ENCODE assay signal across 16 mouse cellular contexts in the genomic region with DNA sequence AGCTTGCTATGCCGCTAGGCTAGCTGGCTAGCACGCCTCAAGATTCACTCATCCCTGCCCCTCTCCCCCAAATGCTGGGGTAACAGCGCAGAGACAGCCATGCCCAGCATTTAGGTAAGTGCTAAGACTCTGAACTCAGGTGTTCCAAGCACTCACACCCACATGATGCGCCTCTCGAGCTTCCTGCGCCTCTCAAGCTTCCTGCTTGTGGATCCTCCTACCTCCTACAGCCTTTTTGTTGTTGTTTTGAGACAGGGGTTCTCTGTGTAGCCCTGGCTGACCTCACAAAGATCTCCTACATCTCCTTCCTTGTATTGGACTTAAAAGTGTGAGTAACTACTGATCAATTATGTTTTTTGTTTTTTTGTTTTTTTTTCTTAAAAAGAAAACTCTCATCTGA. TPM values are rescaled to one million over a fixed set of nuclear protein-coding genes. Genes with fewer than 3 reads are reported as not detected.
DNase-seq lines count a peak whose midpoint lies in the region; ATAC-seq and TF ChIP-seq lines count a peak whose summit lies in the region.
"Had no signal": no experiment of that assay in that cellular context is flagged by ENCODE, and none has a peak within 500 bp of the region (broad histone marks: within the 10 kb centered on the region; RNA-seq: fewer than 3 reads in every experiment).

No protein-coding gene starts in this region.

- no peak overlapping the region for H3K9ac ChIP-seq in heart, embryonic 15.5 days
- H3K9ac ChIP-seq: forebrain, embryonic 12.5 days; midbrain, embryonic 12.5 days had no signal

- 0 out of 2 replicates have a peak, but pooled peaks have one; percentile 23 for TF ChIP-seq CTCF in thymus, adult 2 months (IDR thresholded peaks at IDR 0.05; ENCODE audit: borderline replicate concordance, control insufficient read depth, extremely low read depth, insufficient read depth, low read length, poor library complexity)

- no peak for DNase-seq in heart, adult 8-10 months (ENCODE audit: low spot score)
- DNase-seq in thymus, adult 2 months, result no peak
- DNase-seq in thymus, adult 18-20 months, result no peak
- DNase-seq in induced T-regulatory cell, adult 2 months (ENCODE audit: low read depth), result peak; percentile 58
- DNase-seq in thymus, postnatal 4 days, result peak; percentile 19
- no peak for DNase-seq in right cerebral cortex, adult 2 months (ENCODE audit: low spot score in 2 of 2)
- DNase-seq: adrenal gland, adult 2 months; cerebellum, postnatal 14 days; embryo, embryonic 11 days; gastrocnemius, postnatal 36 days; heart, postnatal 4 days; kidney, postnatal 4 days had no signal

- H3K4me1 ChIP-seq in heart, embryonic 15.5 days (replicated peaks), result peaks cover 80% of the 10 kb centered on the region
- peaks cover 24% of the 10 kb centered on the region for H3K4me1 ChIP-seq in thymus, adult 2 months (replicated peaks; ENCODE audit: control insufficient read depth, insufficient read depth, low read length)

- no peak for TF ChIP-seq POLR2A in thymus, adult 2 months (IDR thresholded peaks at IDR 0.05; ENCODE audit: control insufficient read depth, extremely low read depth, insufficient read depth, low read length, poor library complexity)

- no peaks in the 10 kb centered on the region for H3K9me3 ChIP-seq in heart, embryonic 15.5 days (replicated peaks)
- H3K9me3 ChIP-seq: forebrain, embryonic 12.5 days; midbrain, embryonic 12.5 days had no signal

- H3K4me2 ChIP-seq in heart, embryonic 15.5 days, result no peak overlapping the region
- H3K4me2 ChIP-seq: forebrain, embryonic 12.5 days; midbrain, embryonic 12.5 days had no signal

- no peaks in the 10 kb centered on the region for H3K27me3 ChIP-seq in heart, embryonic 15.5 days
- no peaks in the 10 kb centered on the region for H3K27me3 ChIP-seq in thymus, adult 2 months (ENCODE audit: control insufficient read depth, insufficient read depth, low read length)
- H3K27me3 ChIP-seq: forebrain, embryonic 12.5 days; midbrain, embryonic 12.5 days had no signal

- H3K27ac ChIP-seq in heart, embryonic 15.5 days, result 0 out of 2 replicates have a peak overlapping the region, but pooled peaks have one; percentile 7
- H3K27ac ChIP-seq in thymus, adult 2 months (ENCODE audit: control insufficient read depth, insufficient read depth, low read length), result peak overlapping the region; percentile 8
- H3K27ac ChIP-seq: forebrain, embryonic 12.5 days; midbrain, embryonic 12.5 days had no signal

- ATAC-seq in heart, embryonic 15.5 days (replicated peaks; ENCODE audit: insufficient number of reproducible peaks, insufficient read depth, low FRiP score, low read depth), result no peak

- no peak overlapping the region for H3K4me3 ChIP-seq in heart, embryonic 15.5 days
- no peak overlapping the region for H3K4me3 ChIP-seq in thymus, adult 2 months (ENCODE audit: control insufficient read depth, insufficient read depth, low read length)
- H3K4me3 ChIP-seq: forebrain, embryonic 12.5 days; midbrain, embryonic 12.5 days; myocyte had no signal

- 71% methylated on average over 6 of the region's 6 CpGs for WGBS in heart, embryonic 15.5 days
- WGBS in thymus, adult 2 months, result 62% methylated on average over 6 of the region's 6 CpGs

- H3K36me3 ChIP-seq in heart, embryonic 15.5 days, result no peaks in the 10 kb centered on the region
- H3K36me3 ChIP-seq in thymus, adult 2 months (ENCODE audit: control insufficient read depth, insufficient read depth, low read length), result no peaks in the 10 kb centered on the region
- H3K36me3 ChIP-seq: midbrain, embryonic 12.5 days had no signal

RNA-seq across cellular contexts. Expression of gene Tmem11, which starts 6.0 kb away (rescaled TPM):
- 52.1 and 63.2 TPM in 2 replicates for polyA plus RNA-seq in heart, embryonic 15.5 days (2015; fragmentation: Nextera tagmentation; extraction: Ambion mirVana)
- total RNA-seq in heart, adult 8-10 months (2022), result 10 to 100 TPM; 29.8 to 35.3 (median 31.1) TPM
- 72.9 and 76.7 TPM in 2 replicates for polyA plus RNA-seq in thymus, adult 2 months (2012; rRNA removed)

RNA-seq across cellular contexts. Expression of gene Natd1, which starts 41.4 kb away (rescaled TPM):
- polyA plus RNA-seq in heart, embryonic 15.5 days (2015; fragmentation: Nextera tagmentation; extraction: Ambion mirVana), result 11.9 and 22.3 TPM in 2 replicates
- 10 to 100 TPM in 2 of 4 experiments, 1 to 10 TPM in 2; 8.6 to 15.0 (median 11.0) TPM for total RNA-seq in heart, adult 8-10 months (2022)
- 62.9 and 63.8 TPM in 2 replicates for polyA plus RNA-seq in thymus, adult 2 months (2012; rRNA removed)

RNA-seq across cellular contexts. Expression of gene Dhrs7b, which starts 42.7 kb away (rescaled TPM):
- polyA plus RNA-seq in heart, embryonic 15.5 days (2015; fragmentation: Nextera tagmentation; extraction: Ambion mirVana), result 26.8 and 30.4 TPM in 2 replicates
- total RNA-seq in heart, adult 8-10 months (2022), result 10 to 100 TPM; 19.9 to 23.9 (median 21.3) TPM
- polyA plus RNA-seq in thymus, adult 2 months (2012; rRNA removed), result 16.1 and 17.3 TPM in 2 replicates

RNA-seq across cellular contexts. Expression of gene Map2k3, which starts 58.7 kb away (rescaled TPM):
- 53.3 and 76.0 TPM in 2 replicates for polyA plus RNA-seq in heart, embryonic 15.5 days (2015; fragmentation: Nextera tagmentation; extraction: Ambion mirVana)
- total RNA-seq in heart, adult 8-10 months (2022), result 10 to 100 TPM; 74.6 to 80.8 (median 77.0) TPM
- polyA plus RNA-seq in thymus, adult 2 months (2012; rRNA removed), result 30.9 and 33.1 TPM in 2 replicates

Comparison
In these comparisons a context has a peak if more than half of its experiments do, and no peak if none do; other contexts are left out.
1. DNase-seq: peak in induced T-regulatory cell, adult 2 months (single experiment) and thymus, postnatal 4 days (single experiment); none in heart, adult 8-10 months (single experiment), thymus, adult 2 months (single experiment), thymus, adult 18-20 months (0 of 2) and right cerebral cortex, adult 2 months (0 of 2).